Mouse (Mus musculus) midbrain, embryonic 10.5 days (tissue): ENCODE measurements around the gene Rapgef1. TPM values are rescaled to one million over a fixed set of nuclear protein-coding genes. Genes with fewer than 3 reads are reported as not detected.

Experiments used
- DNase-seq: peaks from one replicate; pipeline ENCODE4 v3.0.0-alpha.2; 2017; ENCODE audit warnings: low spot score
- H3K27ac ChIP-seq: fragments of 300-500 bp; sonication (generic); replicated peaks from 2 replicates; pipeline ENCODE4 v1.5.1; 2016; ENCODE audit warnings: mild to moderate bottlenecking
- H3K27me3 ChIP-seq: fragments of 300-500 bp; sonication (generic); 2 replicates; pipeline ENCODE4 v1.6.1; 2016; ENCODE audit warnings: low read depth, mild to moderate bottlenecking; ENCODE audit not compliant: poor library complexity, severe bottlenecking
- H3K36me3 ChIP-seq: fragments of 300-500 bp; sonication (generic); 2 replicates; pipeline ENCODE4 v1.6.1; 2016; ENCODE audit warnings: mild to moderate bottlenecking, moderate library complexity
- H3K4me1 ChIP-seq: fragments of 300-500 bp; sonication (generic); 2 replicates; pipeline ENCODE4 v1.6.1; 2016
- H3K4me3 ChIP-seq: fragments of 300-500 bp; sonication (generic); 2 replicates; pipeline ENCODE4 v1.5.1; 2016; ENCODE audit warnings: mild to moderate bottlenecking, moderate library complexity
- H3K9me3 ChIP-seq: fragments of 300-500 bp; sonication (generic); replicated peaks from 2 replicates; pipeline ENCODE4 v1.6.1; 2016; ENCODE audit warnings: mild to moderate bottlenecking
- WGBS: fragments of 180-500 bp; shearing (Covaris S2); methylation state at CpG from one replicate; pipeline ENCODE4 v1.1.7; 2016; 5-methylcytosine and 5-hydroxymethylcytosine counted together
- polyA plus RNA-seq: library from polyadenylated mRNA; unstranded; fragments of >200 nt; fragmentation: Nextera tagmentation; extraction: Ambion mirVana; gene quantifications from 2 replicates; pipeline ENCODE4 v1.2.1, GENCODE M21; 2016

Gene Rapgef1
- polyA plus RNA-seq, 1 experiment from 2014 or later: 14.4 TPM

DNA sequence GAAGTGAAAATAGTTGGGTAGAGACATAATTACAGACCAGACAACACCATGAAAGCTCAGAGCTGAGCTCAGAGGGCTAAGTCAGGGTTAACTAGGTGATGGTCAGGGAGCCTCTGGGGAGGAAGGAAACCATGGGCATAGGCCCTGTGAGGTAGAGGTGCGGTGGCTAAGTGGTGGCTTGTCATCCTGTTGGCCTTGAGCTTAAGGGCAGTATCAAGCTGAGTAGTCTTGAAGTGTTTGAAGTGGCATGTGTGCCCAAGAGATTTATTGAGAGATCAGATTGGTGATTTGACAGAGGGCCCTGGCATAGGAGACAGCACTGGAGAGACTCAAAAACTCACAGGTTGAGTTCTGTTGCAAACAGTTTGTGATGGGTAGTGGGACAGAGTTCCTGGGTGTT is 36.6 kb downstream of the Rapgef1 start:
- H3K4me3 ChIP-seq: no peak overlapping the region
- no peaks in the 10 kb centered on the region for H3K36me3 ChIP-seq
- 97% methylated on average over 1 of the region's 1 CpGs for WGBS
- H3K27ac ChIP-seq: no peak overlapping the region
- H3K27me3 ChIP-seq: no peaks in the 10 kb centered on the region
- peaks cover 24% of the 10 kb centered on the region for H3K4me1 ChIP-seq
- no peak for DNase-seq
- no peaks in the 10 kb centered on the region for H3K9me3 ChIP-seq

DNA sequence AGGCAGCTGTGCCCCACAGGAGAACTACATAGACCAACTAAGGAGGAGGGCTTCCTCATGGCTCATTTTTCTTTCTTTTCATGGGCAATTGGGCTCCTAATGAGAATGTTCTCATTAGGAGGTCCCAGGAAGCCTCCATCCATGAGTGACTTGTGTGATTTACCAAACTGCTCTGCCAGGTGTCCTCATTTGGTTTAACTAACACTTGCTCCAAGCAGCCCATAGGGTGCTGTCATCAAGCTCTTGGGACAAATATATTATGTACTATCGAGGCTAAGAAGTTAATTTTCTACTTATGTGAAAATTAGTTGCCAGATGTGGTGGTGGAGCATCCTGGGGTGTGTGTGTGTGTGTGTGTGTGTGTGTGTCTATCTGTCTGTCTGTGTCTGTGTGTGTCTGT is 37.6 kb downstream of the Rapgef1 start:
- no peak for DNase-seq
- Histone ChIP-seq H3K9me3 (no peaks in the 10 kb centered on the region), H3K36me3 (no peaks in the 10 kb centered on the region), H3K4me3 (no peak overlapping the region), H3K4me1 (peaks cover 24% of the 10 kb centered on the region), H3K27ac (no peak overlapping the region), H3K27me3 (no peaks in the 10 kb centered on the region)
- WGBS: 89% methylated on average over 1 of the region's 1 CpGs

- Histone ChIP-seq H3K27me3 (no peaks in the 10 kb centered on the region), H3K36me3 (no peaks in the 10 kb centered on the region), H3K9me3 (no peaks in the 10 kb centered on the region), H3K4me3 (no peak overlapping the region), H3K27ac (no peak overlapping the region), H3K4me1 (peaks cover 37% of the 10 kb centered on the region)
- 79% methylated on average over 6 of the region's 6 CpGs for WGBS
- no peak for DNase-seq
Observed at GRCm38 (mm10) chr2:29661751-29662191, 42.3 kb downstream of the Rapgef1 start.

DNA sequence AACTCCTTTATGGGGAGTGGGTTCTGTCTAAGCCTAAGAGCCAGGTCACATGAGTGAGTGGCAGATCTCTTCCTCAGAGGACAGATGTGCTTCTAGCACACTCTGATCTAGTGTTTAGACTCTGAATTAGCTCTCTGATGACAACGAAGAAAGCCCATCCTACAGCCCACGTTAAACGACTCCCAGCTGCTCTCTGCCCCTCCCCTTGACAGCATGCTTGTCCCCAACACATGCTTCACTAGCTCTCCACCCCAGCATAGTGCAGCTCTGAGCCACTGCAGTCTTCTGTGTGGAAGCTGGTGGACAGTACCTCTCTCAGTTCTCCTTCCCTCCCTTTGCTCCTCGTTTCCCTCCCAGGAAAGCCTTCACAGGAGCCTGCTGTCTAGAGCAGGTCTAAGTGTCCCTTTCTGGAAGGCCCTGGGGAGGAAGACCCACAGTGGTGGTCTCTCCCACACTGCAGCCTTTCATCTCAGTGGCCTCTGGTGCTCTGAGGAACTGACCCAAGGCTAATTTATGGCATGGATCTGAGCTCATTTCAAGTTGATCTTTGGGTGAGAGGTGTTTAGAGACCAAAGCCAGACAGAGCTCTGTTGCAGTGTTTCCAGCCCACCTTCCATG is 43.8 kb downstream of the Rapgef1 start:
- H3K27me3 ChIP-seq: no peaks in the 10 kb centered on the region
- no peaks in the 10 kb centered on the region for H3K9me3 ChIP-seq
- no peaks in the 10 kb centered on the region for H3K36me3 ChIP-seq
- no peak overlapping the region for H3K4me3 ChIP-seq
- no peak overlapping the region; the same call in 1 of the 2 replicates for H3K27ac ChIP-seq
- 43% methylated on average over 4 of the region's 4 CpGs for WGBS
- DNase-seq: no peak
- peaks cover 46% of the 10 kb centered on the region for H3K4me1 ChIP-seq

GRCm38 (mm10) chr2:29665421-29665820 is 45.9 kb downstream of the Rapgef1 start:
- H3K36me3 ChIP-seq: no peaks in the 10 kb centered on the region
- H3K9me3 ChIP-seq: no peaks in the 10 kb centered on the region
- H3K4me3 ChIP-seq: no peak overlapping the region
- no peak for DNase-seq
- no peak overlapping the region for H3K27ac ChIP-seq
- 88% methylated on average over 5 of the region's 5 CpGs for WGBS
- H3K4me1 ChIP-seq: peaks cover 56% of the 10 kb centered on the region
- no peaks in the 10 kb centered on the region for H3K27me3 ChIP-seq

- 0 out of 2 replicates have a peak overlapping the region, but pooled peaks have one; percentile 38 for H3K27ac ChIP-seq
- WGBS: 6% methylated on average over 7 of the region's 7 CpGs
- no peaks in the 10 kb centered on the region for H3K9me3 ChIP-seq
- H3K4me1 ChIP-seq: peaks cover 62% of the 10 kb centered on the region
- no peaks in the 10 kb centered on the region for H3K27me3 ChIP-seq
- peak; percentile 60 for DNase-seq
- no peaks in the 10 kb centered on the region for H3K36me3 ChIP-seq
- no peak overlapping the region for H3K4me3 ChIP-seq
Observed at GRCm38 (mm10) chr2:29666589-29666988, 47.1 kb downstream of the Rapgef1 start.

DNA sequence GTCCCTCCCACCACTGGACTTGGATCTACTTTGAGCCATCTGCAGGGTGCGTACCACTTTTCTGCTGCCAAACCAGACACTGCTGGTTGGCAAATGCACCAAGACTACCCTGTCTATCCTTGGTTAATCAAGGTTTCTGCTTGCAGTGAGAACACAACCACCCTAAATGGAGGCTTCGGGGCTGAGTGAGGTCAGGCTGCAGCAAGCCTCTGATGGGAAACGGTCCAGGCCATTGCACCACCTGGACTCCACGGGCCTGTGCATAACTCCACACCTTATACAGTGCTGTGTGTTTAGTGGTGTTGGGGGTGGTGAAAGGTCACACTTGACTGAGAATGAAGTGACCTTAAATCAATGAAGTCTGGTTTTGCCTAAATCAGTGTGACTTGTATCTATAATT is 47.6 kb downstream of the Rapgef1 start:
- 89% methylated on average over 4 of the region's 4 CpGs for WGBS
- no peak for DNase-seq
- peak overlapping the region; percentile 14; the same call in 1 of the 2 replicates for H3K27ac ChIP-seq

DNA sequence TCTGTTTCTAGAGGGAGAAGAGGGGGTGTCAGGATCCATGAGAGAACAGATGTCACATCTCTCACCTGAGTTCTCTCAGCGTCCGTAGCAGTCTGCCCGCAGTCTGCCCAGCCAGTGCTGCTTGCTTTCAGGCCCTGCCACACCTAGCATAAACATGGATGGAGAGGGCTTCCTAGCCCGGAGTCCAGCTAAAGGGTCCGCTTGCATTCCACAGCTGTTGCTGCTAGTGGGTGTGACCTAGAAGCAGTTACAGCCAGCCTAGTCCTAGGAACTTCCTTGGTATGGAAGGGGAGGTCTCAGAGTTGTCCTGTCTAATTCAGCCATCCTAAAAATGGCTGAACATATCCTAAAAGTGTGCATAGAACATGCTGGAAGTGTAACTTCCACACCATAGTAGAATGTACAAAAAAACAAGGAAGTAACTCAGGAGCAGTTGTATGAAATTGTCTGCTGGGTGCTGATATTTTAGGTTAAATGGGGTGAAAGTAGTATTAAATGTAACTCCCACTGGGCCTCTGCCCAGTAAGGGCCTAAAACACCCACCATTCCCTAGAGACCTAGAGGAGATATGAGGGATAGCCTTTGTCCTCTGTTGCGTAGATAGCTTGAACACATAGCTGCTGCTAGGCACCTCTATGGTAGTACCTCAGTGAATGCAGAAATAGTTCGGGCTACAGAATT is 48.6 kb downstream of the Rapgef1 start:
- H3K27ac ChIP-seq: no peak overlapping the region
- no peak for DNase-seq
- H3K36me3 ChIP-seq: no peaks in the 10 kb centered on the region
- WGBS: 91% methylated on average over 7 of the region's 7 CpGs
- H3K27me3 ChIP-seq: no peaks in the 10 kb centered on the region
- no peak overlapping the region for H3K4me3 ChIP-seq
- H3K4me1 ChIP-seq: peaks cover 55% of the 10 kb centered on the region
- no peaks in the 10 kb centered on the region for H3K9me3 ChIP-seq

More for the DNA sequence above, 47.6 kb downstream of the Rapgef1 start:
- H3K27me3 ChIP-seq: no peaks in the 10 kb centered on the region
- no peak overlapping the region for H3K4me3 ChIP-seq
- no peaks in the 10 kb centered on the region for H3K9me3 ChIP-seq
- peaks cover 61% of the 10 kb centered on the region for H3K4me1 ChIP-seq
- H3K36me3 ChIP-seq: no peaks in the 10 kb centered on the region

- Histone ChIP-seq H3K4me3 (no peak overlapping the region), H3K27ac (no peak overlapping the region), H3K4me1 (peaks cover 54% of the 10 kb centered on the region), H3K27me3 (no peaks in the 10 kb centered on the region), H3K36me3 (no peaks in the 10 kb centered on the region), H3K9me3 (no peaks in the 10 kb centered on the region)
- no peak for DNase-seq
- WGBS: 84% methylated on average over 4 of the region's 4 CpGs
Observed at GRCm38 (mm10) chr2:29668963-29669362, 49.4 kb downstream of the Rapgef1 start.

GRCm38 (mm10) chr2:29669711-29670110 is 50.2 kb downstream of the Rapgef1 start:
- no peaks in the 10 kb centered on the region for H3K36me3 ChIP-seq
- DNase-seq: no peak

GRCm38 (mm10) chr2:29670231-29670991 is 50.9 kb downstream of the Rapgef1 start:
- H3K4me3 ChIP-seq: no peak overlapping the region
- DNase-seq: no peak
- H3K27me3 ChIP-seq: no peaks in the 10 kb centered on the region
- no peaks in the 10 kb centered on the region for H3K9me3 ChIP-seq
- no peak overlapping the region for H3K27ac ChIP-seq
- 76% methylated on average over 9 of the region's 9 CpGs for WGBS
- no peaks in the 10 kb centered on the region for H3K36me3 ChIP-seq
- peaks cover 68% of the 10 kb centered on the region for H3K4me1 ChIP-seq

More at GRCm38 (mm10) chr2:29669711-29670110, 50.2 kb downstream of the Rapgef1 start:
- H3K4me1 ChIP-seq: peaks cover 61% of the 10 kb centered on the region
- no peak overlapping the region for H3K27ac ChIP-seq
- H3K27me3 ChIP-seq: no peaks in the 10 kb centered on the region
- no peaks in the 10 kb centered on the region for H3K9me3 ChIP-seq
- no peak overlapping the region for H3K4me3 ChIP-seq

- Histone ChIP-seq H3K9me3 (no peaks in the 10 kb centered on the region), H3K27ac (no peak overlapping the region), H3K27me3 (no peaks in the 10 kb centered on the region), H3K36me3 (no peaks in the 10 kb centered on the region), H3K4me3 (no peak overlapping the region), H3K4me1 (peaks cover 67% of the 10 kb centered on the region)
- DNase-seq: no peak
- WGBS: 89% methylated on average over 4 of the region's 4 CpGs
Observed at GRCm38 (mm10) chr2:29671374-29671773, 51.9 kb downstream of the Rapgef1 start.

DNA sequence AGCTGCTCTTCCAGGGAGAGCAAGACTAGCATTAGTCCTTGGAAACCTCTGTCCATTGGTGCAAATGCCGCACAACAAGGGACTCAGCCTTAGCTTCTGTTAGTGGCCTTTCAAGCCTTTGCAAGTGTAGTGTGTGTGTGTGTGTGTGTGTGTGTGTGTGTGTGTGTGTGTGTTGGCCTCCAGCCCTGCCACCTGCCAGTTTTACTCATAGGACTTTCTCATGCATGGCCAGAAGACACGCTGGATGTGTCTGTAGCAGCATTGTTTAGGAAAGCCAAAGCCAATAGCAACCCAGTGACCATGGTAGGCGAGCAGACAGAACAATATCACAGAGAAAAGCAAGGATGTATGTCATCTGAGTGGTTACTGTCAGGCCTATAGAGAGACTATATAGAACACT is 52.3 kb downstream of the Rapgef1 start:
- no peaks in the 10 kb centered on the region for H3K27me3 ChIP-seq
- no peak overlapping the region for H3K27ac ChIP-seq
- H3K4me1 ChIP-seq: peaks cover 66% of the 10 kb centered on the region
- H3K4me3 ChIP-seq: no peak overlapping the region
- no peaks in the 10 kb centered on the region for H3K36me3 ChIP-seq
- 87% methylated on average over 3 of the region's 3 CpGs for WGBS
- DNase-seq: no peak
- H3K9me3 ChIP-seq: no peaks in the 10 kb centered on the region
